Mouse (Mus musculus): ENCODE data around the gene Aplp1.

The Aplp1 gene

DNA sequence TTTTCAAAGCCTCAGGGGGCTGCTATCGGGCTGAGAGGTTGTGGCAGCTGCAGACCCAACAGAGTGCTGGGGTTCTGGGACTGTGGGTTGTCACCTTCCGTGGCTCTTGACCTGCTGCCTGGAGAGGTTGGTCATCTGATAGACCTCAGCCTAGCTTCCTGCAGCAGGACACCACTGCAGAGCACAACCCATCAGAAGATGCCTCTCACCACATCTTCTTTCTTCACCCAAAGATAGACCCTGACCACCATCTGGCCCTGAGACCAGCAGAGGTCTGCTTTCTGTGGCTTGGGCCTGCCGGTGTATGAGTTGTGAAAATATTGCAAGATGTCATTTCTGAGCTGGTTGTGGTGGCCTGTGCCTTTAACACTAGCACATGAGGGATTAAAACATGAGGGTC, 34.3 kb downstream of the Aplp1 start:
- no peak for DNase-seq (ENCODE audit: low spot score in 2 of 2)

DNA sequence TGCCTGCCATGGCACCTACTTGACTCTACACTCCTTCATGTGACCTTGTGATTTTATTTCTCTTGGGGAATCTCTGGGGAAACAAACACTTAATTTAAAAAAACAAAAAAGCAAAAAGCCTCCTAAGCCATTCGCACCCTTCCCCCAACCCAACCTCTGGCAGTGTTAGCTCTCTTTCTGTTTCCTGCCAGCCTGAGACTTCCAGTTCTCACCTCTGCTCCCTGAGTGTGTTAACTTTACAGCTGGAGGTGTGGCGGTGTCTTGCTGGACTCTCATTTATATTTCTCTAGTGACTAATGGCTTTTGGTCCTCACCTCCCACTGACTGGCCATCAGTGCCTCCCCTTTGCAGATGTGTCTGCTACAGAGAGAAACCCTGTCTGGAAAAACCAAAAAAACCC, 35.5 kb downstream of the Aplp1 start:
- DNase-seq (ENCODE audit: low spot score in 2 of 2), result no peak

GRCm38 (mm10) chr7:30408639-30409038, 36.7 kb downstream of the Aplp1 start:
- DNase-seq (ENCODE audit: low spot score in 2 of 2), result no peak

DNA sequence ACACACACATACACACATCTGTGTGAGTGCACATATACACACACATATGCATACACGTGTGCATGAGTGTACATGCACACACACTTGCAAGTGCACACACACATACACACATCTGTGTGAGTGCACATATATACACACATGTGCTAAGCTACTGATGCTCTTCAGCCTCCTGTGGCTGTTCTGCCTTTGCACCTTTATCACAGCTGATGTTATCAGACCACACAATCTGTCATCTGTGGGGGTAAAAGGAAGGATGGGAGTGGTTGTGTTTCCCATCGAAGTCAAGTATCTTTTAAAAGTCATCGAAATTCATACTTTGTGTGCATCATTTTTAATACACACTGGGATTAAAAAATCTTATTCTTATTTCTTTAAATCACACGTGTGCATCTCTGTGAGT, 43.0 kb downstream of the Aplp1 start:
- no peak for DNase-seq (ENCODE audit: low spot score in 2 of 2)

GRCm38 (mm10) chr7:30399671-30400070, 45.7 kb downstream of the Aplp1 start:
- no peak for DNase-seq (ENCODE audit: low spot score in 2 of 2)

GRCm38 (mm10) chr7:30394871-30395270, 50.5 kb downstream of the Aplp1 start:
- DNase-seq (ENCODE audit: low spot score in 2 of 2), result peak in 1 of 2 experiments; percentile 42

GRCm38 (mm10) chr7:30394379-30394778, 51.0 kb downstream of the Aplp1 start:
- peak in 1 of 2 experiments; percentile 70 for DNase-seq (ENCODE audit: low spot score in 2 of 2)

DNA sequence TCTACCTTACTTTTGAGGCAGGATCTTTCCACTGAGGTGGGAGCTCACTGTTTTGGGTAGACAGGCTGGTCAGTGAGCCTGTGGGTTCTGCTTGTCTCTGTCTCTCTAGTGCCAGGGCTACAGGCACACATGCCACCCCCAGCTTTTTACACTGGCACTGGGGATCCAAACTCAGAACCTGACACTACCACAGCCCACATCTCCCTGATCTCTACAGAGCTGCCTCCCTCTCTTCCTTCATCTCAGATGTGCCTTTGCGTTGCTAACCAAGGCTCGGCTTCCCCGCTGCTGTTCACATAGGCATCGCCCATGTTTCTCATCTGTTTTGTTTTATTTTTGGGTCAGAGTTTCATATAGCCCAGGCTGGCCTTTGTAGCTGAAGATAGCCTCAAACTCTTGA, 51.7 kb downstream of the Aplp1 start:
- DNase-seq (ENCODE audit: low spot score in 2 of 2), result no peak

GRCm38 (mm10) chr7:30392746-30393520, 52.4 kb downstream of the Aplp1 start:
- DNase-seq (ENCODE audit: low spot score in 2 of 2), result no peak
